Mouse (Mus musculus) hindbrain, postnatal 0 days (tissue): ENCODE measurements around the gene Pi4k2a. TPM values are rescaled to one million over a fixed set of nuclear protein-coding genes. Genes with fewer than 3 reads are reported as not detected.

ENCODE experiments used
- ATAC-seq: fragments of 200-750 bp; cut with Nextera tagmentation; 2 replicates; pipeline ENCODE4 v1.8.0; 2017; ENCODE audit warnings: mild to moderate bottlenecking, moderate TSS enrichment, moderate library complexity
- DNase-seq: peaks from one replicate; pipeline ENCODE4 v3.0.0-alpha.2; 2015; ENCODE audit warnings: low spot score
- H3K27ac ChIP-seq: fragments of 300-500 bp; sonication (generic); 2 replicates; pipeline ENCODE4 v1.5.1; 2014; ENCODE audit warnings: mild to moderate bottlenecking
- H3K27me3 ChIP-seq: fragments of 300-500 bp; sonication (generic); 2 replicates; pipeline ENCODE4 v1.6.1; 2014; ENCODE audit warnings: low read length, mixed read lengths; ENCODE audit not compliant: insufficient read depth
- H3K36me3 ChIP-seq: fragments of 300-500 bp; sonication (generic); 2 replicates; pipeline ENCODE4 v1.6.1; 2014; ENCODE audit warnings: low read length, mixed read lengths; ENCODE audit not compliant: insufficient read depth
- H3K4me1 ChIP-seq: fragments of 300-500 bp; sonication (generic); 2 replicates; pipeline ENCODE4 v1.6.1; 2014; ENCODE audit warnings: antibody characterized with exemption, low read length, mixed read lengths; ENCODE audit not compliant: insufficient read depth
- H3K4me2 ChIP-seq: fragments of 300-500 bp; sonication (generic); 2 replicates; pipeline ENCODE4 v1.6.1; 2014; ENCODE audit warnings: low read depth, mild to moderate bottlenecking, low read length, moderate library complexity, mixed read lengths
- H3K4me3 ChIP-seq: fragments of 300-500 bp; sonication (generic); 2 replicates; pipeline ENCODE4 v1.5.1; 2014; ENCODE audit warnings: low read length
- H3K9ac ChIP-seq: fragments of 300-500 bp; sonication (generic); replicated peaks from 2 replicates; pipeline ENCODE4 v1.6.1; 2014; ENCODE audit warnings: mild to moderate bottlenecking, low read length, moderate library complexity, mixed read lengths
- H3K9me3 ChIP-seq: fragments of 300-500 bp; sonication (generic); 2 replicates; pipeline ENCODE4 v1.6.1; 2016; ENCODE audit warnings: low read length, mixed read lengths
- CTCF ChIP-seq: IDR thresholded peaks from 2 replicates; pipeline ENCODE4 v1.5.1; 2016; ENCODE audit warnings: antibody characterized with exemption, control low read depth, low read depth
- WGBS: fragments of 180-500 bp; shearing (Covaris S2); extraction: QIAGEN DNeasy Blood & Tissue Kit; methylation state at CpG from one replicate; pipeline ENCODE4 v1.1.7; 2014; 5-methylcytosine and 5-hydroxymethylcytosine counted together
- polyA plus RNA-seq: library from polyadenylated mRNA; unstranded; fragments of >200 nt; fragmentation: Nextera tagmentation; extraction: Ambion mirVana; gene quantifications from 2 replicates; pipeline ENCODE4 v1.2.1, GENCODE M21; 2015
- total RNA-seq: library from RNA; depleted of rRNA; stranded (reverse); fragments of >200 nt; gene quantifications from 2 replicates; pipeline ENCODE4 v1.2.3, GENCODE M21; 2014

Pi4k2a gene
- total and polyA plus RNA-seq, 2 experiments from 2014 or later = 21.7 to 36.4 TPM

GRCm38 (mm10) chr19:42054255-42054654, 36.0 kb upstream of the Pi4k2a start:
- no peak overlapping the region for H3K27ac ChIP-seq
- H3K36me3 ChIP-seq = no peaks in the 10 kb centered on the region
- 76% methylated on average over 6 of the region's 6 CpGs for whole genome bisulfite sequencing
- H3K9ac ChIP-seq = no peak overlapping the region
- no peaks in the 10 kb centered on the region for H3K27me3 ChIP-seq
- DNase-seq (no peak), ATAC-seq (no peak)
- no peaks in the 10 kb centered on the region for H3K9me3 ChIP-seq
- H3K4me3 ChIP-seq = no peak overlapping the region
- H3K4me2 ChIP-seq = no peak overlapping the region
- H3K4me1 ChIP-seq = no peaks in the 10 kb centered on the region
- TF ChIP-seq CTCF = no peak

GRCm38 (mm10) chr19:42055881-42056280, 34.4 kb upstream of the Pi4k2a start:
- H3K27ac ChIP-seq = no peak overlapping the region

GRCm38 (mm10) chr19:42056719-42057409, 33.4 kb upstream of the Pi4k2a start:
- ATAC-seq (no peak), DNase-seq (no peak)
- Histone ChIP-seq H3K4me2 (no peak overlapping the region), H3K27ac (no peak overlapping the region), H3K36me3 (no peaks in the 10 kb centered on the region), H3K9me3 (no peaks in the 10 kb centered on the region), H3K9ac (no peak overlapping the region), H3K4me3 (no peak overlapping the region), H3K4me1 (no peaks in the 10 kb centered on the region), H3K27me3 (no peaks in the 10 kb centered on the region)
- TF ChIP-seq CTCF = no peak
- WGBS = 87% methylated on average over 6 of the region's 6 CpGs

More at GRCm38 (mm10) chr19:42055881-42056280, 34.4 kb upstream of the Pi4k2a start:
- H3K4me3 ChIP-seq = no peak overlapping the region
- DNase-seq = no peak
- H3K9me3 ChIP-seq = no peaks in the 10 kb centered on the region
- no peak overlapping the region for H3K4me2 ChIP-seq
- H3K4me1 ChIP-seq = no peaks in the 10 kb centered on the region
- no peak overlapping the region for H3K9ac ChIP-seq
- H3K27me3 ChIP-seq = no peaks in the 10 kb centered on the region
- no peaks in the 10 kb centered on the region for H3K36me3 ChIP-seq
- ATAC-seq = no peak
- 81% methylated on average over 2 of the region's 2 CpGs for WGBS
- no peak for TF ChIP-seq CTCF

GRCm38 (mm10) chr19:42058426-42058825, 31.8 kb upstream of the Pi4k2a start:
- no peak overlapping the region for H3K27ac ChIP-seq
- ATAC-seq (no peak), DNase-seq (no peak)
- no peaks in the 10 kb centered on the region for H3K9me3 ChIP-seq
- WGBS = 74% methylated on average over 7 of the region's 7 CpGs
- TF ChIP-seq CTCF = no peak
- no peaks in the 10 kb centered on the region for H3K4me1 ChIP-seq
- H3K4me3 ChIP-seq = no peak overlapping the region
- H3K36me3 ChIP-seq = no peaks in the 10 kb centered on the region
- no peaks in the 10 kb centered on the region for H3K27me3 ChIP-seq
- no peak overlapping the region for H3K9ac ChIP-seq
- no peak overlapping the region for H3K4me2 ChIP-seq

GRCm38 (mm10) chr19:42061443-42061842, 28.8 kb upstream of the Pi4k2a start:
- no peaks in the 10 kb centered on the region for H3K27me3 ChIP-seq
- no peaks in the 10 kb centered on the region for H3K36me3 ChIP-seq
- 91% methylated on average over 7 of the region's 7 CpGs for WGBS
- H3K4me3 ChIP-seq = no peak overlapping the region
- no peaks in the 10 kb centered on the region for H3K4me1 ChIP-seq
- no peak for DNase-seq
- no peak overlapping the region for H3K4me2 ChIP-seq
- no peaks in the 10 kb centered on the region for H3K9me3 ChIP-seq
- TF ChIP-seq CTCF = no peak
- H3K9ac ChIP-seq = no peak overlapping the region
- no peak overlapping the region for H3K27ac ChIP-seq
- ATAC-seq = no peak

GRCm38 (mm10) chr19:42068441-42069240, 21.6 kb upstream of the Pi4k2a start:
- Histone ChIP-seq H3K9me3 (no peaks in the 10 kb centered on the region), H3K9ac (no peak overlapping the region), H3K4me1 (no peaks in the 10 kb centered on the region), H3K27me3 (no peaks in the 10 kb centered on the region), H3K27ac (no peak overlapping the region), H3K4me2 (peak overlapping the region; percentile 31; the same call in 1 of the 2 replicates), H3K36me3 (no peaks in the 10 kb centered on the region), H3K4me3 (no peak overlapping the region)
- no peak for DNase-seq
- no peak for ATAC-seq
- TF ChIP-seq CTCF = no peak
- 84% methylated on average over 11 of the region's 11 CpGs for WGBS

GRCm38 (mm10) chr19:42069241-42069525, 21.1 kb upstream of the Pi4k2a start:
- H3K27ac ChIP-seq = no peak overlapping the region
- peak; percentile 78 for TF ChIP-seq CTCF
- 0 out of 2 replicates have a peak, but pooled peaks have one; percentile 55 for ATAC-seq
- H3K4me1 ChIP-seq = no peaks in the 10 kb centered on the region
- WGBS = 48% methylated on average over 6 of the region's 6 CpGs
- peak overlapping the region; percentile 31; the same call in 1 of the 2 replicates for H3K4me2 ChIP-seq
- H3K9ac ChIP-seq = no peak overlapping the region
- no peaks in the 10 kb centered on the region for H3K9me3 ChIP-seq
- no peak overlapping the region for H3K4me3 ChIP-seq
- H3K27me3 ChIP-seq = no peaks in the 10 kb centered on the region
- peak; percentile 68 for DNase-seq
- peaks cover under 1% of the 10 kb centered on the region; the same call in 1 of the 2 replicates for H3K36me3 ChIP-seq
